Mouse (Mus musculus): Measurements from ENCODE around the gene Fam155a. TPM values are rescaled to one million over a fixed set of nuclear protein-coding genes. Genes with fewer than 3 reads are reported as not detected.

Gene Fam155a
- total and polyA plus RNA-seq, 3 experiments = not detected

DNA sequence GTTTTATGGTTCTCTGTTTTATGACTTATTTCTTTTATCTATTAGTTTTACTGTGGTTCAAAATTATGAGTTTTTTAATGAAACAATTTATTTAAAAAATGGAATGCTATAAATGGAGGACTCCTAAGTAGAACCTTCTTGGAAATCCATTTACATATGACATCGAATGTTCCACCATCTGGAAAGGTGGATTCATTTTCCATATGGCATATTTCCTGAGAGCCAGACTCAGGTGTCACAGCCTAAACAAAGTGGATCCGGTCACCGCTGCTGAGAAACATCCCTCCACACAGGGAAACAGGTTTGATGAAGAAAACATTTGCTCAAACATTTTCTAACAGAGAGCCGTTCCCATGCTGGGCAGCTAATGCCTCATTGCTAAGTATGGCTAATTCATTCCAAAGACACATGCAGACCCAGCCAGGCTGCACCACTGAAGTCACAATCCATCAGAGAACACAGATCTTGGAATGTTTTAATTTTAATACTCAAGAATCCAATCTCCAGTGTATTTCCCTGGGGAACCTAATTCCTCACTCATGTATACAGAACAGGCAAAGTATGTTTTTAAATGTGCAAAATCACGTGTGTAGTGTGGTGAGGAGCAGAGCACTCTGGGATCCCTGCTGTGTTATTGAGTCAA is 235.1 kb downstream of the Fam155a start:
- H3K9me3 ChIP-seq (replicated peaks; ENCODE audit: low read length) = peaks cover 55% of the 10 kb centered on the region
- in situ Hi-C loops (cut with MboI; ENCODE audit: low pct_ligation_motif_present, low pct_unique_long_range_greater_than_20kb, low sequenced_read_pairs) = no loop called here
- no peaks in the 10 kb centered on the region for H3K79me2 ChIP-seq (replicated peaks; ENCODE audit: control insufficient read depth, extremely low read depth, insufficient read depth, poor library complexity, severe bottlenecking)
- no peaks in the 10 kb centered on the region for H3K4me1 ChIP-seq (ENCODE audit: control insufficient read depth in 1 of 2, insufficient read depth in 2 of 2)
- H3K27me3 ChIP-seq (replicated peaks) = no peaks in the 10 kb centered on the region
- no peak overlapping the region for H3K4me3 ChIP-seq (replicated peaks in 1 of 3; ENCODE audit: low read depth in 2 of 3, low read length in 2 of 3, poor library complexity in 1 of 3)
- H3K4me2 ChIP-seq (ENCODE audit: insufficient read depth, low read depth, poor library complexity, severe bottlenecking) = no peak overlapping the region
- H3K9ac ChIP-seq (ENCODE audit: insufficient read depth, low read depth) = no peak overlapping the region
- DNase-seq (ENCODE audit: extremely low read depth) = no peak
- no peaks in the 10 kb centered on the region for H3K36me3 ChIP-seq (replicated peaks in 1 of 2; ENCODE audit: control insufficient read depth in 1 of 2, insufficient read depth in 1 of 2, low read length in 1 of 2)
- dilution Hi-C loops (cut with MboI; ENCODE audit: extremely low pct_ligation_motif_present, extremely low pct_unique_long_range_greater_than_20kb, low sequenced_read_pairs) = no loop called here
- TF ChIP-seq HCFC1 (IDR thresholded peaks at IDR 0.05; ENCODE audit: low read depth, low read length) (no peak), BHLHE40 (IDR thresholded peaks at IDR 0.05; ENCODE audit: low read depth, low read length) (no peak), IRF4 (IDR thresholded peaks at IDR 0.05; ENCODE audit: low read depth, low read length) (no peak), MYC (IDR thresholded peaks at IDR 0.05; ENCODE audit: low read depth, low read length) (no peak), MEF2A (IDR thresholded peaks at IDR 0.05; ENCODE audit: borderline replicate concordance, low read depth, low read length) (no peak), MXI1 (IDR thresholded peaks at IDR 0.05; ENCODE audit: low read depth, low read length) (no peak), EP300 (IDR thresholded peaks at IDR 0.05; ENCODE audit: low read length) (no peak), MAZ (IDR thresholded peaks at IDR 0.05; ENCODE audit: low read depth, low read length) (no peak), ZC3H11A (IDR thresholded peaks at IDR 0.05; ENCODE audit: low read depth, low read length) (no peak), RCOR1 (conservative IDR thresholded peaks at IDR 0.05; ENCODE audit: low read depth, low read length) (no peak)
- no peak overlapping the region for H3K27ac ChIP-seq (ENCODE audit: insufficient read depth, low read depth)

DNA sequence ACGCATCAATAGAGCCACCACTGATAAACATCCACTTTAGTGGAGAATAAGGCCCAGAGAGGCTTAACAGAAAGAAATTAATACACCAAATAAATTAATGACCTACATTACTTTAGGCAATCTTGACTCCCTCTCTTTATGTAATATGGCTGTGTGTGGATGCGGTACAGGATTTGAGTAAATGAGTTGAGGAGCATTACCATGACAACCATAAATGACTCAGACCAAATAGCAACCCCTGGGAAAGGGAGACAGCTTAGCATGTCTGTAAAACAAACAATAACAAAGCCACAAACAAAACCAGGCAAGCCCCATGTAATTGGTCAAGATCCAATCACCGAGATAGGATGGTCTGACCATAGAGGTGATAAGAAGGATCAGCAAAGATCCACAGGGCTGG is 244.4 kb downstream of the Fam155a start:
- Histone ChIP-seq H3K9me3 (replicated peaks; ENCODE audit: low read length) (peaks cover 45% of the 10 kb centered on the region), H3K4me3 (replicated peaks in 1 of 3; ENCODE audit: low read depth in 2 of 3, low read length in 2 of 3, poor library complexity in 1 of 3) (no peak overlapping the region), H3K4me1 (ENCODE audit: control insufficient read depth in 1 of 2, insufficient read depth in 2 of 2) (no peaks in the 10 kb centered on the region), H3K27me3 (replicated peaks) (no peaks in the 10 kb centered on the region), H3K79me2 (replicated peaks; ENCODE audit: control insufficient read depth, extremely low read depth, insufficient read depth, poor library complexity, severe bottlenecking) (no peaks in the 10 kb centered on the region), H3K27ac (ENCODE audit: insufficient read depth, low read depth) (no peak overlapping the region), H3K4me2 (ENCODE audit: insufficient read depth, low read depth, poor library complexity, severe bottlenecking) (no peak overlapping the region), H3K36me3 (replicated peaks in 1 of 2; ENCODE audit: control insufficient read depth in 1 of 2, insufficient read depth in 1 of 2, low read length in 1 of 2) (no peaks in the 10 kb centered on the region), H3K9ac (ENCODE audit: insufficient read depth, low read depth) (no peak overlapping the region)
- no peak for TF ChIP-seq PAX5 (IDR thresholded peaks at IDR 0.05; ENCODE audit: low read length)
- no peak for TF ChIP-seq GABPA (IDR thresholded peaks at IDR 0.05; ENCODE audit: insufficient replicate concordance, low read depth, low read length)
- no peak for TF ChIP-seq TBP (conservative IDR thresholded peaks at IDR 0.05; ENCODE audit: low read depth, low read length)
- TF ChIP-seq USF1 (IDR thresholded peaks at IDR 0.05; ENCODE audit: low read depth, low read length) = no peak
- no peak for TF ChIP-seq MAX (IDR thresholded peaks at IDR 0.05; ENCODE audit: low read length)
- TF ChIP-seq ZKSCAN1 (IDR thresholded peaks at IDR 0.05; ENCODE audit: borderline replicate concordance, low read depth, low read length) = no peak
- TF ChIP-seq SIN3A (IDR thresholded peaks at IDR 0.05; ENCODE audit: low read length) = no peak
- no peak for TF ChIP-seq ZMIZ1 (IDR thresholded peaks at IDR 0.05; ENCODE audit: low read depth, low read length)
- TF ChIP-seq EP300 (IDR thresholded peaks at IDR 0.05; ENCODE audit: low read length) = no peak
- TF ChIP-seq POLR2AphosphoS2 (IDR thresholded peaks at IDR 0.05; ENCODE audit: low read depth, low read length) = no peak
- no peak for TF ChIP-seq ZNF384 (IDR thresholded peaks at IDR 0.05; ENCODE audit: low read depth, low read length)
- TF ChIP-seq ZC3H11A (IDR thresholded peaks at IDR 0.05; ENCODE audit: low read depth, low read length) = no peak
- no peak for TF ChIP-seq MYC (IDR thresholded peaks at IDR 0.05; ENCODE audit: low read depth, low read length)
- no peak for TF ChIP-seq ELF1 (IDR thresholded peaks at IDR 0.05; ENCODE audit: low read depth, low read length)
- no peak for TF ChIP-seq RCOR1 (conservative IDR thresholded peaks at IDR 0.05; ENCODE audit: low read depth, low read length)
- no peak for TF ChIP-seq CHD1 (IDR thresholded peaks at IDR 0.05; ENCODE audit: low read depth, low read length)
- TF ChIP-seq CTCF (conservative IDR thresholded peaks at IDR 0.05 in 1 of 2, IDR thresholded peaks at IDR 0.05 in 1 of 2; ENCODE audit: low read depth in 2 of 2, low read length in 2 of 2) = no peak
- TF ChIP-seq POLR2A (IDR thresholded peaks at IDR 0.05; ENCODE audit: low read depth, low read length) = no peak
- DNase-seq (ENCODE audit: extremely low read depth) = no peak
- in situ Hi-C loops (cut with MboI; ENCODE audit: low pct_ligation_motif_present, low pct_unique_long_range_greater_than_20kb, low sequenced_read_pairs) = no loop called here
- dilution Hi-C loops (cut with MboI; ENCODE audit: extremely low pct_ligation_motif_present, extremely low pct_unique_long_range_greater_than_20kb, low sequenced_read_pairs) = no loop called here
